ENCODE assay signal across 13 mouse cellular contexts in genomic region chr3:30076522-30076921, GRCm38 (mm10).
"Had no signal": no experiment of that assay in that cellular context is flagged by ENCODE, and none has a peak within 500 bp of the region (broad histone marks: within the 10 kb centered on the region; RNA-seq: fewer than 3 reads in every experiment).

No protein-coding gene starts in this region.

- H3K4me2 ChIP-seq: limb, embryonic 13.5 days; liver, embryonic 11.5 days; liver, embryonic 15.5 days; neural tube, embryonic 15.5 days had no signal

- H3K27me3 ChIP-seq: limb, embryonic 13.5 days; liver, embryonic 15.5 days; neural tube, embryonic 15.5 days had no signal

- ATAC-seq: intestine, embryonic 16.5 days; lung, postnatal 0 days had no signal

- H3K9ac ChIP-seq: limb, embryonic 13.5 days; liver, embryonic 15.5 days; neural tube, embryonic 15.5 days had no signal

- H3K27ac ChIP-seq: limb, embryonic 13.5 days; liver, embryonic 15.5 days; midbrain, embryonic 10.5 days; neural tube, embryonic 15.5 days; stomach, postnatal 0 days had no signal

- H3K36me3 ChIP-seq: limb, embryonic 13.5 days; liver, embryonic 15.5 days; midbrain, embryonic 10.5 days; neural tube, embryonic 15.5 days had no signal

- H3K4me3 ChIP-seq: limb, embryonic 13.5 days; liver, embryonic 15.5 days; midbrain, embryonic 10.5 days; myocyte; neural tube, embryonic 15.5 days had no signal

- H3K4me1 ChIP-seq: liver, embryonic 15.5 days; neural tube, embryonic 15.5 days had no signal

- H3K9me3 ChIP-seq: limb, embryonic 13.5 days; liver, embryonic 15.5 days; midbrain, embryonic 10.5 days; neural tube, embryonic 15.5 days had no signal

- DNase-seq: left cerebral cortex, postnatal 4 days; lung, postnatal 36 days; midbrain, embryonic 14.5 days; thymus, postnatal 4 days had no signal
